Mouse (Mus musculus): Measurements from ENCODE around the gene Thpo. TPM values are rescaled to one million over a fixed set of nuclear protein-coding genes. Genes with fewer than 3 reads are reported as not detected.
A peak's percentile ranks its signal among the peaks of the same experiment; 100 is the strongest.

Thpo gene
- polyA plus RNA-seq, 1 experiment from 2014 or later: 0.68 TPM

- Histone ChIP-seq H3K9ac (no peak overlapping the region), H3K36me3 (ENCODE audit: poor library complexity, severe bottlenecking) (peaks cover 59% of the 10 kb centered on the region), H3K9me3 (replicated peaks) (no peaks in the 10 kb centered on the region), H3K4me2 (no peak overlapping the region), H3K4me1 (peaks cover 23% of the 10 kb centered on the region), H3K27me3 (no peaks in the 10 kb centered on the region), H3K4me3 (no peak overlapping the region), H3K27ac (no peak overlapping the region)
- whole genome bisulfite sequencing: 81% methylated on average over 4 of the region's 4 CpGs
- no peak for ATAC-seq
Observed at GRCm38 (mm10) chr16:20710810-20711209, 23.5 kb downstream of the Thpo start.

- Histone ChIP-seq H3K9me3 (replicated peaks) (no peaks in the 10 kb centered on the region), H3K27ac (no peak overlapping the region), H3K4me2 (no peak overlapping the region), H3K4me3 (no peak overlapping the region), H3K27me3 (no peaks in the 10 kb centered on the region), H3K9ac (no peak overlapping the region), H3K4me1 (peaks cover 20% of the 10 kb centered on the region), H3K36me3 (ENCODE audit: poor library complexity, severe bottlenecking) (peaks cover 62% of the 10 kb centered on the region)
- 94% methylated on average over 11 of the region's 11 CpGs for WGBS
- ATAC-seq: no peak
Observed at GRCm38 (mm10) chr16:20710370-20710769, 23.9 kb downstream of the Thpo start.

- H3K27me3 ChIP-seq: no peaks in the 10 kb centered on the region
- no peak overlapping the region for H3K27ac ChIP-seq
- H3K36me3 ChIP-seq (ENCODE audit: poor library complexity, severe bottlenecking): peaks cover 62% of the 10 kb centered on the region
- peaks cover 8% of the 10 kb centered on the region for H3K4me1 ChIP-seq
- H3K4me2 ChIP-seq: no peak overlapping the region
- H3K9me3 ChIP-seq (replicated peaks): no peaks in the 10 kb centered on the region
- WGBS: 69% methylated on average over 19 of the region's 19 CpGs
- no peak overlapping the region for H3K4me3 ChIP-seq
- ATAC-seq: peak; percentile 76
- H3K9ac ChIP-seq: no peak overlapping the region
Observed at GRCm38 (mm10) chr16:20708939-20709734, 25.2 kb downstream of the Thpo start.

GRCm38 (mm10) chr16:20708220-20708938 is 25.9 kb downstream of the Thpo start:
- Histone ChIP-seq H3K4me2 (no peak overlapping the region), H3K36me3 (ENCODE audit: poor library complexity, severe bottlenecking) (peaks cover 64% of the 10 kb centered on the region), H3K4me1 (0 out of 2 replicates have a peak, but pooled peaks cover under 1% of the 10 kb centered on the region), H3K27ac (no peak overlapping the region), H3K4me3 (no peak overlapping the region), H3K9me3 (replicated peaks) (no peaks in the 10 kb centered on the region), H3K27me3 (no peaks in the 10 kb centered on the region), H3K9ac (no peak overlapping the region)
- ATAC-seq: no peak; the same call in 1 of the 2 replicates
- WGBS: 94% methylated on average over 21 of the region's 21 CpGs

- ATAC-seq: no peak
- Histone ChIP-seq H3K4me2 (no peak overlapping the region), H3K4me3 (no peak overlapping the region), H3K27ac (no peak overlapping the region), H3K27me3 (no peaks in the 10 kb centered on the region), H3K36me3 (ENCODE audit: poor library complexity, severe bottlenecking) (peaks cover 55% of the 10 kb centered on the region), H3K4me1 (peaks cover 16% of the 10 kb centered on the region), H3K9ac (no peak overlapping the region), H3K9me3 (replicated peaks) (no peaks in the 10 kb centered on the region)
- WGBS: 86% methylated on average over 2 of the region's 2 CpGs
Observed at GRCm38 (mm10) chr16:20706407-20707055, 27.8 kb downstream of the Thpo start.

GRCm38 (mm10) chr16:20705786-20706185 is 28.5 kb downstream of the Thpo start:
- Histone ChIP-seq H3K4me2 (no peak overlapping the region), H3K36me3 (ENCODE audit: poor library complexity, severe bottlenecking) (peaks cover 50% of the 10 kb centered on the region), H3K27ac (no peak overlapping the region), H3K4me3 (no peak overlapping the region), H3K9ac (no peak overlapping the region), H3K9me3 (replicated peaks) (no peaks in the 10 kb centered on the region), H3K27me3 (no peaks in the 10 kb centered on the region), H3K4me1 (peaks cover 20% of the 10 kb centered on the region)
- WGBS: 74% methylated on average over 3 of the region's 3 CpGs
- no peak for ATAC-seq

GRCm38 (mm10) chr16:20703699-20704400 is 30.5 kb downstream of the Thpo start:
- peaks cover 20% of the 10 kb centered on the region for H3K4me1 ChIP-seq
- no peak overlapping the region for H3K4me3 ChIP-seq
- 83% methylated on average over 6 of the region's 6 CpGs for WGBS
- ATAC-seq: no peak
- H3K9ac ChIP-seq: no peak overlapping the region
- H3K27me3 ChIP-seq: no peaks in the 10 kb centered on the region
- H3K9me3 ChIP-seq (replicated peaks): no peaks in the 10 kb centered on the region
- H3K4me2 ChIP-seq: no peak overlapping the region
- no peak overlapping the region for H3K27ac ChIP-seq
- peaks cover 53% of the 10 kb centered on the region for H3K36me3 ChIP-seq (ENCODE audit: poor library complexity, severe bottlenecking)

- H3K4me3 ChIP-seq: no peak overlapping the region
- ATAC-seq: no peak
- H3K36me3 ChIP-seq (ENCODE audit: poor library complexity, severe bottlenecking): peaks cover 56% of the 10 kb centered on the region
- 95% methylated on average over 10 of the region's 10 CpGs for WGBS
- no peak overlapping the region for H3K9ac ChIP-seq
- H3K9me3 ChIP-seq (replicated peaks): no peaks in the 10 kb centered on the region
- peaks cover 20% of the 10 kb centered on the region for H3K4me1 ChIP-seq
- H3K27ac ChIP-seq: no peak overlapping the region
- no peaks in the 10 kb centered on the region for H3K27me3 ChIP-seq
- H3K4me2 ChIP-seq: no peak overlapping the region
Observed at GRCm38 (mm10) chr16:20703071-20703470, 31.2 kb downstream of the Thpo start.

GRCm38 (mm10) chr16:20702522-20702893 is 31.8 kb downstream of the Thpo start:
- H3K4me1 ChIP-seq: peaks cover 20% of the 10 kb centered on the region
- 0 out of 2 replicates have a peak overlapping the region, but pooled peaks have one; percentile 14 for H3K4me2 ChIP-seq
- peaks cover 50% of the 10 kb centered on the region for H3K36me3 ChIP-seq (ENCODE audit: poor library complexity, severe bottlenecking)
- H3K27ac ChIP-seq: peak overlapping the region; percentile 59; the same call in 1 of the 2 replicates
- H3K27me3 ChIP-seq: no peaks in the 10 kb centered on the region
- H3K9me3 ChIP-seq (replicated peaks): no peaks in the 10 kb centered on the region
- peak; percentile 54 for ATAC-seq
- WGBS: 4% methylated on average over 8 of the region's 8 CpGs
- H3K9ac ChIP-seq: peak overlapping the region; percentile 28; the same call in 1 of the 2 replicates
- H3K4me3 ChIP-seq: no peak overlapping the region

- Histone ChIP-seq H3K4me1 (peaks cover 20% of the 10 kb centered on the region), H3K9ac (peak overlapping the region; percentile 28), H3K27ac (peak overlapping the region; percentile 59), H3K4me3 (no peak overlapping the region), H3K9me3 (replicated peaks) (no peaks in the 10 kb centered on the region), H3K36me3 (ENCODE audit: poor library complexity, severe bottlenecking) (peaks cover 44% of the 10 kb centered on the region), H3K27me3 (no peaks in the 10 kb centered on the region), H3K4me2 (0 out of 2 replicates have a peak overlapping the region, but pooled peaks have one; percentile 14)
- WGBS: 10% methylated on average over 12 of the region's 12 CpGs
- no peak; the same call in 1 of the 2 replicates for ATAC-seq
Observed at GRCm38 (mm10) chr16:20701729-20702521, 32.4 kb downstream of the Thpo start.

GRCm38 (mm10) chr16:20701316-20701715 is 33.0 kb downstream of the Thpo start:
- H3K27ac ChIP-seq: peak overlapping the region; percentile 59
- ATAC-seq: no peak; the same call in 1 of the 2 replicates
- H3K36me3 ChIP-seq (ENCODE audit: poor library complexity, severe bottlenecking): peaks cover 38% of the 10 kb centered on the region
- H3K4me1 ChIP-seq: peaks cover 25% of the 10 kb centered on the region
- H3K4me3 ChIP-seq: no peak overlapping the region
- no peaks in the 10 kb centered on the region for H3K9me3 ChIP-seq (replicated peaks)
- H3K4me2 ChIP-seq: no peak overlapping the region
- H3K27me3 ChIP-seq: no peaks in the 10 kb centered on the region
- WGBS: 44% methylated on average over 7 of the region's 7 CpGs
- H3K9ac ChIP-seq: peak overlapping the region; percentile 28

All from forebrain, embryonic 13.5 days (tissue).